Mouse (Mus musculus) lung, embryonic 15.5 days (tissue): ENCODE data around the gene Pex16. TPM values are rescaled to one million over a fixed set of nuclear protein-coding genes. Genes with fewer than 3 reads are reported as not detected.

ENCODE experiments used
- ATAC-seq: fragments of 200-750 bp; cut with Nextera tagmentation; 2 replicates; pipeline ENCODE4 v1.8.0; 2017; ENCODE audit warnings: moderate number of reproducible peaks, borderline replicate concordance; ENCODE audit not compliant: low FRiP score, low TSS enrichment; ENCODE audit errors: extremely low read depth
- H3K27ac ChIP-seq: fragments of 300-500 bp; sonication (generic); 2 replicates; pipeline ENCODE4 v1.5.1; 2015; ENCODE audit warnings: moderate library complexity, mild to moderate bottlenecking, inconsistent platforms
- H3K27me3 ChIP-seq: fragments of 300-500 bp; sonication (generic); 2 replicates; pipeline ENCODE4 v1.6.1; 2015; ENCODE audit warnings: inconsistent platforms
- H3K36me3 ChIP-seq: fragments of 300-500 bp; sonication (generic); 2 replicates; pipeline ENCODE4 v1.6.1; 2015; ENCODE audit warnings: inconsistent platforms
- H3K4me1 ChIP-seq: fragments of 300-500 bp; sonication (generic); 2 replicates; pipeline ENCODE4 v1.6.1; 2015; ENCODE audit warnings: inconsistent platforms
- H3K4me2 ChIP-seq: fragments of 300-500 bp; sonication (generic); 2 replicates; pipeline ENCODE4 v1.6.1; 2015; ENCODE audit warnings: inconsistent platforms, mild to moderate bottlenecking, moderate library complexity
- H3K4me3 ChIP-seq: fragments of 300-500 bp; sonication (generic); 2 replicates; pipeline ENCODE4 v1.5.1; 2015; ENCODE audit warnings: mild to moderate bottlenecking, inconsistent platforms
- H3K9ac ChIP-seq: fragments of 300-500 bp; sonication (generic); 2 replicates; pipeline ENCODE4 v1.6.1; 2015; ENCODE audit warnings: inconsistent platforms
- H3K9me3 ChIP-seq: fragments of 300-500 bp; sonication (generic); 2 replicates; pipeline ENCODE4 v1.6.1; 2016; ENCODE audit warnings: inconsistent platforms
- WGBS: fragments of 180-500 bp; shearing (Covaris S2); methylation state at CpG from one replicate; pipeline ENCODE4 v1.1.7; 2015; 5-methylcytosine and 5-hydroxymethylcytosine counted together
- microRNA-seq: library from miRNA; unstranded; fragments of <30 nt; microRNA quantifications from one replicate; pipeline ENCODE4, GENCODE M21; 2016
- polyA plus RNA-seq: library from polyadenylated mRNA; unstranded; fragments of >200 nt; fragmentation: Nextera tagmentation; extraction: Ambion mirVana; gene quantifications from 2 replicates; pipeline ENCODE4 v1.2.1, GENCODE M21; 2015

Pex16 gene
- polyA plus RNA-seq, 1 experiment from 2014 or later = 24.0 TPM

DNA sequence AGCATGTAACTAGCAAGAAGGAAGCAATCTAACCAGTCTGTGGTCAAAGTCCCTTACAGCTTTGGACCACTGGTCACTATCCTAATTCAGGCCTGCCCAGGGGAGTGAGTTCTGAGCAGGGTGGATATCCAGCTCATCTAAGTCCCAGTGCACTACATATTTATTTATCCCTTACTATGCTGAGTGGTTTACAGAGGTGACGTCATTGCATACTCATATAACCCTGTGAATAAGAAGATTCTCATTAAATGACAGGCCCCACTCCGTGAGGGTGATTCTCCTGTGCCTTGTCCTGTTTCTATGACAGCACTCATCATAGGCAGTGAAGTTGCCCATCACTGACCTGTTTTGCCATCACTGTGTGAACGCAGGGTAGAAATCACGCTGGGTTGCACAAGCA, 50.9 kb downstream of the Pex16 start:
- Histone ChIP-seq H3K27ac (peak overlapping the region; percentile 90), H3K4me3 (no peak overlapping the region), H3K9ac (no peak overlapping the region), H3K27me3 (no peaks in the 10 kb centered on the region), H3K4me2 (no peak overlapping the region), H3K36me3 (peaks cover 33% of the 10 kb centered on the region), H3K9me3 (no peaks in the 10 kb centered on the region), H3K4me1 (peaks cover 67% of the 10 kb centered on the region)
- WGBS = 73% methylated on average over 4 of the region's 4 CpGs
- no peak for ATAC-seq

GRCm38 (mm10) chr2:92426426-92426825, 52.0 kb downstream of the Pex16 start:
- no peak for ATAC-seq
- H3K27ac ChIP-seq = peak overlapping the region; percentile 43
- H3K9me3 ChIP-seq = no peaks in the 10 kb centered on the region
- H3K4me2 ChIP-seq = no peak overlapping the region
- H3K27me3 ChIP-seq = no peaks in the 10 kb centered on the region
- H3K9ac ChIP-seq = no peak overlapping the region
- WGBS = 52% methylated on average over 3 of the region's 3 CpGs
- H3K36me3 ChIP-seq = peaks cover 22% of the 10 kb centered on the region
- peaks cover 77% of the 10 kb centered on the region for H3K4me1 ChIP-seq
- no peak overlapping the region for H3K4me3 ChIP-seq

DNA sequence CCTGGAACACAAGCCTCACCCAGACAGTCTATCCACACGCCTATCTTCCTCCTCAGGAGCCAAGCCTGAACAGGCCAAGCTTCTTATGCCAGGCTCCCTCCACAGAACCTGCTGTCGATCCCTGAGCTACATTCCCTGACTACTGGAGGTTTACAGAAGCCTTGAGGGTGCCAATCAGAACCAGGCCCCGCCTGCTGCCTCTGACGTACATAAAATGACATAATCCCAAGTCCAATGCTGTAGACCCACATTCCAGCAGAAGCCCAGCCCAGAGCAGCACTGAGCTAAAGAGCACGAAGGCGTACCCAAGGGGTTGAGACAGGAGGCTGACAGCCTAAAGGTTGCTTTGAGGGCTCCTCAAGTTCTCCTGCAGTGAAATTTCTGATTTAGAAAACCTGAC, 53.4 kb downstream of the Pex16 start:
- no peaks in the 10 kb centered on the region for H3K27me3 ChIP-seq
- no peaks in the 10 kb centered on the region for H3K9me3 ChIP-seq
- ATAC-seq = peak; percentile 62; the same call in 1 of the 2 replicates
- peaks cover 9% of the 10 kb centered on the region; the same call in 1 of the 2 replicates for H3K36me3 ChIP-seq
- WGBS = 30% methylated on average over 6 of the region's 6 CpGs
- H3K9ac ChIP-seq = no peak overlapping the region
- no peak overlapping the region for H3K4me3 ChIP-seq
- peaks cover 92% of the 10 kb centered on the region for H3K4me1 ChIP-seq
- H3K4me2 ChIP-seq = no peak overlapping the region
- H3K27ac ChIP-seq = peak overlapping the region; percentile 72

DNA sequence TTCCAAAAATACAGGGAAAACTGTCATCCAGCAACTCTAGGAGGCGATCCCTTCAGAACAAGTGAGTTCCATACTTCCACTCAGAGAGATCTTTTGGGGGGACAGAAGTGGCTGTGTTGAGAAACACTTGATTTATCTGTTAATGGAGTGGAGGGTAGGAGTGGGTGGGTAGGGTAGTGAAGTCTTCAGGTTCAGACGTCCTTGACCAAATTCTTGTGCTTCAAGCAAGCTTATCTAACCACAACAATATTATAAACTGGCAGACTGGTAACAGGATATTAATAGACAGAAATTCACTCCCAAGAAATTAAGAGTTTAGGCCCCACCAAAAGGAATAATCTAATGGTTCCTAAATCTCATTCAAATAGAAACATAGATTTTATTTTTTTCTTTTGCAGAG, 55.6 kb downstream of the Pex16 start:
- WGBS = 50% methylated on average over 2 of the region's 2 CpGs
- H3K4me3 ChIP-seq = no peak overlapping the region
- H3K9me3 ChIP-seq = no peaks in the 10 kb centered on the region
- H3K36me3 ChIP-seq = no peaks in the 10 kb centered on the region
- H3K4me2 ChIP-seq = no peak overlapping the region
- no peak for ATAC-seq
- H3K9ac ChIP-seq = no peak overlapping the region
- H3K27me3 ChIP-seq = no peaks in the 10 kb centered on the region
- peaks cover 84% of the 10 kb centered on the region for H3K4me1 ChIP-seq
- peak overlapping the region; percentile 66; the same call in 1 of the 2 replicates for H3K27ac ChIP-seq

Small RNA genes within 50 kb of the gene (microRNA-seq; reads per million reads assigned to microRNA genes)
- not detected for gene Mir7000

Other genes with a start within 250 kb of the Pex16 start
- 17.0 and 18.7 TPM in 2 replicates for gene Large2, start 193 bp downstream of the Pex16 start, polyA plus RNA-seq
- gene 1700029I15Rik, start 7.9 kb downstream of the Pex16 start, polyA plus RNA-seq = 2.5 and 3.0 TPM in 2 replicates
- gene Mapk8ip1, start 26.6 kb downstream of the Pex16 start, polyA plus RNA-seq = 15.1 and 15.2 TPM in 2 replicates
- gene Cry2, start 59.4 kb downstream of the Pex16 start, polyA plus RNA-seq = 23.6 and 25.7 TPM in 2 replicates
- 15.6 and 16.7 TPM in 2 replicates for gene Slc35c1, start 85.9 kb downstream of the Pex16 start, polyA plus RNA-seq
- 1.8 and 2.0 TPM in 2 replicates for gene Chst1, start 225.0 kb downstream of the Pex16 start, polyA plus RNA-seq